Mouse (Mus musculus) embryo, embryonic 11 days (tissue): ENCODE results near the gene Wipf2.

ENCODE experiments used
- DNase-seq: peaks from one replicate; pipeline ENCODE4 v3.0.0-alpha.2; 2015

Wipf2 gene

GRCm38 (mm10) chr11:98945605-98945977 lies 82.2 kb downstream of the Wipf2 start:
- DNase-seq: no peak

GRCm38 (mm10) chr11:98947969-98948569 lies 84.6 kb downstream of the Wipf2 start:
- no peak for DNase-seq

GRCm38 (mm10) chr11:98949242-98949957 lies 86.0 kb downstream of the Wipf2 start:
- DNase-seq: no peak

GRCm38 (mm10) chr11:98949958-98950460 lies 86.6 kb downstream of the Wipf2 start:
- DNase-seq: no peak

- no peak for DNase-seq
These were observed 87.0 kb downstream of the Wipf2 start for GRCm38 (mm10) chr11:98950484-98950883.

- DNase-seq: no peak
These were observed 87.8 kb downstream of the Wipf2 start for GRCm38 (mm10) chr11:98951026-98951906.

- DNase-seq: no peak
These were observed 88.7 kb downstream of the Wipf2 start for GRCm38 (mm10) chr11:98952111-98952510.

GRCm38 (mm10) chr11:98952736-98953135 lies 89.3 kb downstream of the Wipf2 start:
- no peak for DNase-seq

GRCm38 (mm10) chr11:98953361-98953760 lies 89.9 kb downstream of the Wipf2 start:
- no peak for DNase-seq

GRCm38 (mm10) chr11:98953835-98954320 lies 90.4 kb downstream of the Wipf2 start:
- no peak for DNase-seq

GRCm38 (mm10) chr11:98954373-98954772 lies 90.9 kb downstream of the Wipf2 start:
- DNase-seq: peak; percentile 87
